7 mouse cellular contexts compared by ENCODE assay signal in the genomic region with DNA sequence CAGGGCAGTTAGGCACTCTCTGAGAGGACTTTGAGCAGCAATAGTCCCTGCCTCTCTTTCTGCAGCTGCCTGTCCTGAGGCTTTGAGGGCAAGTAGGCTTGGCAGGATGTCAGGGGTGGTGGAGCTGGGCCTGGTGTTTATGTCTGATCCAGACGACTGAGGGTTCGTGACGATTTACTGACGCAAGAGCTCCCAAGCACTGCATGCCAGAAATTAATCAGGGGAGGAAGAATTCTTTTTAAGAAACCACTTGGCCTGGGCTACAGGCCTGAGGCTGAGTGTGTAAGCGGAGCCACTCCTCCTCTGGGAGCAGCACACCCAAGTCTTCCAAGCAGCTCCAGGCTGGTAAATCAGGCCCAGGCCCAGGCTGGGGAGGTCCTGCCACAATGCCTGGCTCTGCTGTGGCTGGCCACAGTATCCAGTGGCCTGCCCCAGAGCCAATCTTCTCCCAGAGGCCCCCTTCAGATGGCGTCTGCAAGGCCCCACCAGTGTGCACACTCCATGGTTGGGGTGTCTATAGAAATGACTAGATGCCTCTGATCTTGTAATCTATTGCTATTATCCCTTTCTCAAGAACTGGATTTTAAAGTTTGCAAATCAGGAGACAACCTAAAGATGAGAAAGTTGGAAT.
DNase-seq lines count a peak whose midpoint lies in the region; ATAC-seq lines count a peak whose summit lies in the region.

No protein-coding gene starts in this region.

- no peaks in the 10 kb centered on the region for H3K36me3 ChIP-seq in hindbrain, embryonic 15.5 days

- no peak overlapping the region for H3K27ac ChIP-seq in hindbrain, embryonic 15.5 days (replicated peaks)

- peaks cover 17% of the 10 kb centered on the region for H3K4me1 ChIP-seq in hindbrain, embryonic 15.5 days (replicated peaks)

- H3K4me2 ChIP-seq in hindbrain, embryonic 15.5 days = no peak overlapping the region

- H3K9ac ChIP-seq in hindbrain, embryonic 15.5 days = no peak overlapping the region

- H3K9me3 ChIP-seq in hindbrain, embryonic 15.5 days = no peaks in the 10 kb centered on the region

- DNase-seq in CD4-positive, CD25-positive, alpha-beta regulatory T cell, adult 2 months (ENCODE audit: low read depth, low spot score) = peak; percentile 67
- peak; percentile 98 for DNase-seq in adipocyte (ENCODE audit: low spot score)
- peak; percentile 92 for DNase-seq in gastrocnemius, adult 18-20 months (ENCODE audit: low spot score)
- peak; percentile 42 to 82 for DNase-seq in layer of hippocampus, postnatal 14 days (ENCODE audit: low spot score in 2 of 2)
- peak; percentile 90 to 94 for DNase-seq in lung, postnatal 4 days
- peak; percentile 40 for DNase-seq in thymus, postnatal 14 days

- no peaks in the 10 kb centered on the region for H3K27me3 ChIP-seq in hindbrain, embryonic 15.5 days

- 0 out of 2 replicates have a peak, but pooled peaks have one; percentile 65 for ATAC-seq in hindbrain, embryonic 15.5 days (ENCODE audit: low FRiP score, low read depth)

- no peak overlapping the region for H3K4me3 ChIP-seq in hindbrain, embryonic 15.5 days

- WGBS in hindbrain, embryonic 15.5 days = 54% methylated on average over 6 of the region's 6 CpGs

Comparison
In these comparisons a context has a peak if more than half of its experiments do, and no peak if none do; other contexts are left out.
1. DNase-seq: peak in every context shown above with its lines; median percentile 98 in adipocyte; 92 in gastrocnemius, adult 18-20 months; 92 in lung, postnatal 4 days; 67 in CD4-positive, CD25-positive, alpha-beta regulatory T cell, adult 2 months; 62 in layer of hippocampus, postnatal 14 days; 40 in thymus, postnatal 14 days.